Mouse (Mus musculus): ENCODE measurements around the gene Tcp11l1.

Gene Tcp11l1

GRCm38 (mm10) chr2:104710670-104711370, 1.1 kb downstream of the Tcp11l1 start:
- DNase-seq: no peak

GRCm38 (mm10) chr2:104709786-104710337, 2.1 kb downstream of the Tcp11l1 start:
- DNase-seq: no peak

DNA sequence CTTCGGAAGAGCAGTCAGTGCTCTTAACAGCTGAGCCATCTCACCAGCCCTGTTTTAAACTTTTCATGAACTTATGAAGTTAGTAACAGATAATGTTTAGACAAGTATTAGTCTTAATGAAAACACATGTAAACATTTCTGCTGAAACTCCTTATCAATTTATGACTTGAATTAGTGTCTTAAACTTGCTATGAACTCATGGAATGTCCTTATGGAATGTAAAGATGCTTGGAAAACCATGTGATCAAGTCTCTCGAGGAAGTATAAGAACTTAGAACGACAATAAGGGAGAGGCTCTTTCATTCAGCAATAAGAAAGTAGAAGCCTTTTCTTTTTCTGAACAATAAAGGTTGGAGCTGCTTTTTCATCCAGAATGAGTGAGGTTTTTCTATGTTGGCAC, 7.6 kb downstream of the Tcp11l1 start:
- DNase-seq: no peak

- no peak for DNase-seq
Measured at GRCm38 (mm10) chr2:104703158-104703557, 8.8 kb downstream of the Tcp11l1 start.

- DNase-seq: no peak
Measured at GRCm38 (mm10) chr2:104699659-104700058, 12.3 kb downstream of the Tcp11l1 start.

DNA sequence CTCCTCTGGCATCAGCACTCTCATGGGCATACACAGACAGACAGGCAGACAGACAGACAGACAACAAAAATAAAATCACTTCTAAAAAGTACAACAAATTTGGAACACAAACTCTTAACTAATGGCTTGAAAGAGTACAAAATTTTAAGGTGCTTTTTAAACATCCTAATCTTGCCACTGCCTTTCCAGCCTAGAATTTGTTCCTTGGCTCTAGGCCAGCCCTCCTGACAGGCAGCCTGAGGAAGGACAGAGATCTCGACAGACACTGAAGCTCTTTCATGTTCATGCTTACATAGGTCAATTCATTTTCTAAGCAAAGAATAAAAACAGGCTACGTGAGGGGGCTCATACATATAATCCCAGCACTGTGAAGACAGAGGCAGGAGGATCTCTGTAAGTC, 19.4 kb downstream of the Tcp11l1 start:
- DNase-seq: no peak

- peak; percentile 37 to 43 for DNase-seq
Measured at GRCm38 (mm10) chr2:104690720-104691119, 21.2 kb downstream of the Tcp11l1 start.

DNA sequence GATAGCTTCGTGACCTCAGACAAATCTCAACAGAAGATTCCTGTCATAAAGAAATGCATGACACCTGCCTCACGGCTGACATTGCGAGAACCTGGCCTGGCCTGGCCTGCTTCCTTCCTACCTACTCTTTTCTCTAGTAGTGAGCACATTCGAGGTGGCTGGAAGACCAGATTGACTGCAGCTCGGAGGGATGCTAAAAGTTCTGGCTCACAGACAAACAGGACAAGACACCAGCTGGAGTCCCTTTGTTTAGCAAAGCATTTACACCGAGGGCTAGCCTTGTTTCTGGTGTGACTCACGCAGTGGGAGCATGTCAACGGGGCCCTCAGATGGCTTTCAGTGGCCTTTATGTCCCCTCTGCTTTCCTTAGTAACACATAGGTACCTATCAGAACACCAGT, 23.2 kb downstream of the Tcp11l1 start:
- DNase-seq: no peak

DNA sequence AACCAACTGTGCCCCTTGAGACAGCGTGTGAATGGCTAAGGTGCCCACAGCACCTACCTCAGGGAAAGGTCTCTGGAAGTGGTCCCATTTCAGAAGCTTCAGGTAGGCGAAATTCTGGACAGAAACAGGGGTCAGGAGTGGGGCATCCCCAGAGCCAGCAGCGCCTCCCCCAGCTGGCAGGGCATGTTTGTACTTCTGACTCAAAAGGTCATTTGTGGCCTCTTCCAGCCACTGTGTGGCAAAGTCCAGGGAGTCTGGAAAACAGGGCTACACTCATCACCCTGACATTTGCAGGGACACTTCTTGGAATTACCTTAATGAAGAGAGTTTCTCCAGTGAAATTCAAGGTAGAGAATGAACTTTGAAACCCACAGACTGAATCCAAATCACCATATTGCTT, 23.6 kb downstream of the Tcp11l1 start:
- no peak for DNase-seq

GRCm38 (mm10) chr2:104687261-104687660, 24.7 kb downstream of the Tcp11l1 start:
- DNase-seq: peak in 1 of 2 experiments; percentile 6

DNA sequence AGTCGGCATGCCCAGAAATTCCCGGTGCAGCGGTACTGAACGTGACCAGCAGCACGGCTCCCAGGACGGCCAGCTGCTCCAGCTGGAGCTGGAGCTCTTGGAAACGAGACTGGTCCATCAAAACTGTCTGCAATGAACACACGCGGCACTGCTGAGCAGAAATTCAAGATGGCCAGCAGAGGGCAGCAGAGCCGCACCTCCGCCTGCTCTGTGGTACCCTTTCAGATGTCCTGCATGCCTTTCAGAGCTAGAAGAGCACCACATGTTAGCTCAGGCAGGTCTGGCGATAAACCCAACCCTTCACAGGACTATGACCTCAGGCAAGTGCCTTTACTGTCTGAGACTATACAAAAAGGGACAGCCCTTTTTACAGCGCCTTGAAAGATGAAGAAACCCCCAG, 26.6 kb downstream of the Tcp11l1 start:
- peak; percentile 78 to 79 for DNase-seq

DNA sequence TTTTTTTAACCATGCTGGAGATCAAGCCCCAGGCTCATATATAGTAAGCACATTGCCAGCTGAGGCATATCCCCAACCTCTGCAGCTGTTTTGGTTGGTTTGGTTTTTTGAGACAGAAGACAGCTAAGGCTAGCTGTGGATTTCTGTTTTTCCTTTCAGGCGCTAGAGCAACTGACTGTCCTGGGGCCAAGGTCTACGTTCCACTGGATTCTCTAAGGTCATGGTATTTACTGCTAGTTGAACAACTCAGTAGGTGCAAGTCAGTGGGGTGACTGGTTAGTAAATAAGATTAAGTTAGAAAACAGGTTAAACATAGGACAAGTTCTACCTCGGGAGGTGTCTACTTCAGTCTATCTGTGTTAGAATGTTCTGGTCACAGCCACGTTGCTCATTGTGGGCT, 27.2 kb downstream of the Tcp11l1 start:
- no peak for DNase-seq

DNA sequence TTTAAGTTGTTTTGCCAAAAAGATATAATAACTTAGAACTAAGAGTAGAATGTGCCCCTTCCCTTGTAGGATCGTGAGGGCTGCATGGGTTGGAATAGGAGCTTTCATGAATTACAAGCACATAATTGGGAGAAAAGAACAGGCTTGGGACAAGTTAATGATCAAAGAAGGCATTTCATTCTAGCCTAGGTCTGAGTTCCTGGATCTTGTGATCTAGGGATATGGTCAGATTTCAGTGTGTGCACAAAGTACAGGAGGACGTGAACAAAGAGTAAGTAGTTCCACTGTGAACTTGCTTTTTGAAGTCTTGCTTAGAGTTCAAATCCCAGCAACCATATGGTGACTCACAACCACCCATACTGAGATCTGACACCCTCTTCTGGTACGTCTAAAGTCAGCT, 34.6 kb downstream of the Tcp11l1 start:
- no peak for DNase-seq

- no peak for DNase-seq
Measured at GRCm38 (mm10) chr2:104671724-104672123, 40.2 kb downstream of the Tcp11l1 start.

DNA sequence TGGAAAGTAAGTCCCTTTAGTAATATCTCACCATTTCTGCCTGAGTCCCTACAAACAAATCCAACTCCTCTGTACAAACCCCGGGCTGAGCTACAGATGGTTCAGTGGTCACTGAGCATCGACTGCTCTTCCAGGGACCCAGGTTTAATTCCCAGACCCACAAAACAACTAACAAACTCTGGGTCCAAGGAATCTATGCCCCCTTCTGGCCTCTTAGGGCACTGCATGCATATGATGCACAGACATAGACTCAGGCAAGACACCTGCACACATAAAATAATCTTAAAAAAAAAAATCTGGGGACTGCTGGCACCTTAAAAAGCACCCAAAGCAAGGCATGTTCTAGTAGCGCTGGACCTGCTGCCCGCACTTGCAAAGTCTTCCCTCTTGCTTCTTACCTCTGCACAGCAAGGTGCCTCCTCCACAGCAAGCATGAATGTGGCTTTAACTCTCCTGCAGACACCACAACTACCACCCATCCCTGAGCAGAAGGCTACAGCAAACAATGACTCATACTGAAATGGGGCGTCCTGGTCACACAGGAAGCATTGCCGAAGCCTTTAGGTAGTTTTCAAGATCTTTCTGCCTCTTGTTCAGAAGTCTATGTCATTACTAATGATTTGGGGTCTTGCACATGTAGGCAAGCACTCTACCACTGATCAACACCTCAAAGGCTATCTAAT, 42.7 kb downstream of the Tcp11l1 start:
- DNase-seq: peak; percentile 8 to 24

GRCm38 (mm10) chr2:104663372-104664100, 48.4 kb downstream of the Tcp11l1 start:
- DNase-seq: no peak

DNA sequence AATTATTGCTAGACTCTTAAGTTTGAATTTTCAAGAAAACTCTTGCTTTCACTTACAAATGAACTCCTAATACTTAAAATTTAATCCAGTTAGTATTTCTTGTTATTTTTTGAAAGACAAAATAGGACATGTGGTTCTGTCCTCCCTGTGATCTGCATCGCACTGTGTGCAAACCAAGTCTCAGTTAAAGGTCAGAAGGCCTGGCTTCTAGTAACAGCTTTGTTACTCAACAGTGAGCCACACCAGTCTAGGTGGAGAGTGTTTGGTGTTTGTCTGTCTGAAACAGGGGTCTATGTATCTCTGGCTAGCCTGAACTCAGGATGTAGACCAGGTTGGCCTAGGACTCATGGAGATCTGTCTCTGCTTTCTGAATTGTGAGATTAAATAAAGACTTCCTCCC, 53.3 kb downstream of the Tcp11l1 start:
- no peak for DNase-seq

DNA sequence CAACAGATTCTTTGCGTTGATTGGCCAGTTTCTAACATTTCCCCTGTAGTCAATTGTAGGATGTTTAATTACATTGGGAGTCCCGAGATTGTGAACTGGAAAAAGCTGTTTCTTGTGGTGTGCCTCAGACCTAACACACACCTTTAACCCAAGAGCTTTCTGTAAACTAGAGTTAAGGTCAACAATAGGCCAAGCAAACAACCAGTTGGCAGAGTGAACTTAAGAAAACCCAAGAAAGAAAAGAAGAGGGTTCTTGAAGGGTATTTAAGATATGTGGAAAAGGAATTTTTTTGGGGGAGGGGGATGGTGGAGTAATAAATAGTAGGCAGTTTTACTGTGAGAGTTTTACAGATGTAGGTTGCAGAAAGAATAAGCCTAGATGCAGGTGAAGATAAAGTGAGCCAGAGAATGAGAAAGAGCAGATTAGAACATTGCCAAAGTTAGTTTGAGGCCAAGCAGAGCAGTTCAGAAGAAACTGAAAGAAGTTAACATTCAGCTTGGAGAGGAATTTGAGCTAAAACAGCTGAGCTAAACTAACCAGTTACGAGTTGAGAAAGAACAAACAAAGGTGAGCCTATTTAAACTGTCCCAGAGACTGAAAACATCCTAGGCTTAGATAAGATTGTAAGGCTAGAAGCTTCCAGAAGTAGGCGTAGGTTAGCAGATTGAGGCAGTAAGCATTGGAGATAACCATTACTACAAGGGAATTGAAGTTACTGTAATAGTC, 95.8 kb downstream of the Tcp11l1 start:
- no peak for DNase-seq

DNA sequence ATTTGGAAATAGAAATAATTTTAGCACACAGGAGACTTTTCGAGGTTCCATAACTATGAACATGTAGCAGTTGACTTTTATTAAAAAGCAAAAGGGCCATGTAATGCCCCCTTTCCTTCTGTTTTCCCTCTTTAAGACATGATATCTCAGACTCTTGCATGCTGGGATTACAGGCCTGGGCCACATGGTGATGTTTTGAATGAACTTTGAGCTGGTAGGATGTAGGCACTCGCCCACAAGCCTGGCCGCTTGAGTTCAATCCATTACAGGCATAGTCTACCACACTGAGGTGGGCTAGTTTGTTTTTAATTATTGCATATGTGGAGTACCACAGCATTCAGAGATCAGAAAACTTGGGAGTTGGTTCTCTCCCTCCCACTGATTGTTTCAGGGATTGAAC, 97.2 kb downstream of the Tcp11l1 start:
- no peak for DNase-seq
